Mouse (Mus musculus): ENCODE data around the gene Cdipt.

Cdipt gene

GRCm38 (mm10) chr7:127013385-127013784, 37.7 kb downstream of the Cdipt start:
- no peak for DNase-seq (ENCODE audit: low spot score)

- DNase-seq (ENCODE audit: low spot score): no peak
Observed at GRCm38 (mm10) chr7:127014320-127014719, 38.6 kb downstream of the Cdipt start, which contains the start of gene Mvp. Gene Mvp (minus strand): TSS chr7:127014621.

- no peak for DNase-seq (ENCODE audit: low spot score)
Observed at GRCm38 (mm10) chr7:127014993-127015392, 39.3 kb downstream of the Cdipt start.

GRCm38 (mm10) chr7:127016081-127016480, 40.4 kb downstream of the Cdipt start:
- peak; percentile 47 for DNase-seq (ENCODE audit: low spot score)

- no peak for DNase-seq (ENCODE audit: low spot score)
Observed at GRCm38 (mm10) chr7:127016481-127016485, 40.6 kb downstream of the Cdipt start, which contains the start of gene Pagr1b. Gene Pagr1b (minus strand): TSS chr7:127016484.

GRCm38 (mm10) chr7:127016486-127016938, 40.8 kb downstream of the Cdipt start:
- no peak for DNase-seq (ENCODE audit: low spot score)

- DNase-seq (ENCODE audit: low spot score): peak; percentile 98
Observed at GRCm38 (mm10) chr7:127016971-127017949, 41.5 kb downstream of the Cdipt start, which contains the start of gene Pagr1a. Gene Pagr1a (minus strand): TSS chr7:127017352.

- DNase-seq (ENCODE audit: low spot score): no peak
Observed at GRCm38 (mm10) chr7:127017950-127018345, 42.2 kb downstream of the Cdipt start.

- DNase-seq (ENCODE audit: low spot score): no peak
Observed at GRCm38 (mm10) chr7:127018416-127019305, 42.9 kb downstream of the Cdipt start.

GRCm38 (mm10) chr7:127019306-127019960, 43.7 kb downstream of the Cdipt start:
- DNase-seq (ENCODE audit: low spot score): no peak

GRCm38 (mm10) chr7:127020031-127020430, 44.3 kb downstream of the Cdipt start:
- DNase-seq (ENCODE audit: low spot score): no peak

GRCm38 (mm10) chr7:127020491-127020890, 44.8 kb downstream of the Cdipt start:
- DNase-seq (ENCODE audit: low spot score): no peak

- peak; percentile 70 for DNase-seq (ENCODE audit: low spot score)
Observed at GRCm38 (mm10) chr7:127020901-127021562, 45.3 kb downstream of the Cdipt start, which contains the start of the genes Gm42742 and Prrt2. Gene Gm42742 (minus strand): TSS chr7:127021097. Gene Prrt2 (minus strand): TSS chr7:127021211.

- no peak for DNase-seq (ENCODE audit: low spot score)
Observed at GRCm38 (mm10) chr7:127021563-127022527, 46.1 kb downstream of the Cdipt start.

- no peak for DNase-seq (ENCODE audit: low spot score)
Observed at GRCm38 (mm10) chr7:127022528-127023271, 47.0 kb downstream of the Cdipt start.

- DNase-seq (ENCODE audit: low spot score): peak; percentile 42
Observed at GRCm38 (mm10) chr7:127023272-127023691, 47.6 kb downstream of the Cdipt start.

- DNase-seq (ENCODE audit: low spot score): no peak
Observed at GRCm38 (mm10) chr7:127023896-127024690, 48.4 kb downstream of the Cdipt start.

- peak; percentile 76 for DNase-seq (ENCODE audit: low spot score)
Observed at GRCm38 (mm10) chr7:127024755-127025555, 49.2 kb downstream of the Cdipt start.

All from testis, postnatal 14 days (tissue).